Mouse (Mus musculus) lung, adult 2 months (tissue): ENCODE measurements around the gene Ccr10.

Experiments used
- CTCF ChIP-seq: fragments of 200-500 bp; IDR thresholded peaks from 2 replicates; pipeline ENCODE4 v1.5.1; 2011; ENCODE audit warnings: mild to moderate bottlenecking, low read length, control low read depth; ENCODE audit not compliant: insufficient read depth
- POLR2A ChIP-seq: fragments of 200-500 bp; IDR thresholded peaks from 2 replicates; pipeline ENCODE4 v1.6.1; 2011; ENCODE audit warnings: low read depth, mild to moderate bottlenecking, control low read depth, low read length, borderline replicate concordance; ENCODE audit errors: extremely low read depth

DNA sequence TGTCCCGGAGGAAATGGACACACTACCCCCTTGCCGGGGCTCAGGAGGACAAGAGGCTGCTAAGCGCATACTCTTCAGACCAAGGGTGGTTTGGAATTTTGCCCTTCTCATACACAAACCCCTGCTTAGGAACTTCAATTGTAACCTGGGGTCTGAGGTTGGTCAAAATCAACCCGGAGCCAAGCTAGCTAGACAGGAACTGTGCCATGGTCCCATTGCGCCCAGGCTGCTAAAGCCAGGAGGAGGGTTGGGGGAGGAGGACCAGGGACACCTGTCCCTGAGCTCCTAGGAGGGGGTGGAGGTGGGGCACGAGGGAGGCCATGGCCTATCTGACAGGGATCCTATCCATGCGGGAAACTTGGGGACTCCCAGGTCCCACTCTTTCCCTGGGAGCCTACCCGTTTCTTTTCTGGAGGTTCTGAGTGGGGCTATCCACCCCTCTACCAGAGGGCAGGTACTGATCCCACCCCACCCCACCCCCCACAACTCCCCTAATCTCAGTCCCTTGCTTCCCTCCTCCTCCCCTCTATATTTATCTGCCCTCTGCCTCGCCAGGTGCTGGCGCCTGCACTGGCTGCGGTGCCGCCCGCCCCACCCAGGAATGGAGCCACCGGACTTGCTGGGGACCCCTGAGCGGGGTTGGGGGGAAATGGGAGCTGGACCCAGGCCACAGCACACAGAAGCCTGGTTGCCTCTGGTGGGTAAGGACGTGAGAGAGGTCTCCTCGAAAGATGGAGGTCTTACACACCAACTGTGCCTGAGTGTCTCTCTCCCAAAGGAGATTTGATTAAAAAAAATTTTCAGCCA lies 5.7 kb downstream of the Ccr10 start:
- TF ChIP-seq CTCF (no peak), POLR2A (no peak)
